Mouse (Mus musculus) CH12.LX (cell line): ENCODE results near the gene Ints5. TPM values are rescaled to one million over a fixed set of nuclear protein-coding genes. Genes with fewer than 3 reads are reported as not detected.

Experiments
- DNase-seq: peaks from one replicate; pipeline ENCODE4 v3.0.0-alpha.2; 2013; ENCODE audit errors: extremely low read depth
- H3K27ac ChIP-seq: 2 replicates; pipeline ENCODE4 v1.5.1; 2012; ENCODE audit warnings: low read depth, mild to moderate bottlenecking, control low read depth, moderate library complexity; ENCODE audit not compliant: insufficient read depth
- H3K27me3 ChIP-seq: replicated peaks from 2 replicates; pipeline ENCODE3; 2012; ENCODE audit warnings: inconsistent platforms
- H3K36me3 ChIP-seq, 2 experiments: replicated peaks in 1 of 2; 2 replicates each; pipeline versions ENCODE3 to v1.6.1; 2012; ENCODE audit warnings: inconsistent platforms in 1 of 2, low read length in 1 of 2, mild to moderate bottlenecking in 1 of 2, mixed read lengths in 1 of 2, moderate library complexity in 1 of 2; ENCODE audit not compliant: control insufficient read depth in 1 of 2, insufficient read depth in 1 of 2
- H3K4me1 ChIP-seq, 2 experiments: 2 replicates each; pipeline ENCODE4 v1.6.1; 2012; ENCODE audit warnings: inconsistent platforms in 1 of 2, moderate library complexity in 1 of 2; ENCODE audit not compliant: insufficient read depth in 2 of 2, control insufficient read depth in 1 of 2
- H3K4me2 ChIP-seq: 2 replicates; pipeline ENCODE4 v1.6.1; 2012; ENCODE audit warnings: low read depth, mild to moderate bottlenecking, control low read depth; ENCODE audit not compliant: poor library complexity, insufficient read depth, severe bottlenecking
- H3K4me3 ChIP-seq, 3 experiments: fragments of 150-350 bp in 1 of 3; sonication (generic) in 1 of 3; replicated peaks in 1 of 3; 2 replicates each; pipeline versions ENCODE3 to v1.5.1; 2011 to 2012; ENCODE audit warnings: low read depth in 2 of 3, low read length in 2 of 3, mild to moderate bottlenecking in 2 of 3, moderate library complexity in 2 of 3, control low read depth in 1 of 3, improper control_type of control experiment in 1 of 3, inconsistent platforms in 1 of 3, mixed read lengths in 1 of 3; ENCODE audit not compliant: poor library complexity in 1 of 3
- H3K79me2 ChIP-seq: replicated peaks from 2 replicates; pipeline ENCODE4 v1.6.1; 2012; ENCODE audit warnings: mild to moderate bottlenecking, moderate library complexity; ENCODE audit not compliant: control insufficient read depth, poor library complexity, insufficient read depth, severe bottlenecking; ENCODE audit errors: extremely low read depth
- H3K9ac ChIP-seq: 2 replicates; pipeline ENCODE4 v1.6.1; 2012; ENCODE audit warnings: low read depth, mild to moderate bottlenecking, control low read depth, moderate library complexity; ENCODE audit not compliant: insufficient read depth
- H3K9me3 ChIP-seq: replicated peaks from 2 replicates; pipeline ENCODE3; 2012; ENCODE audit warnings: low read length, inconsistent platforms, mixed read lengths
- BHLHE40 ChIP-seq: IDR thresholded peaks from 2 replicates; pipeline ENCODE4 v1.6.1; 2011; ENCODE audit warnings: mild to moderate bottlenecking, low read depth, low read length, improper control_type of control experiment
- CHD1 ChIP-seq: IDR thresholded peaks from 2 replicates; pipeline ENCODE4 v1.6.1; 2012; ENCODE audit warnings: low read depth, low read length, improper control_type of control experiment, inconsistent platforms
- CHD2 ChIP-seq: IDR thresholded peaks from 2 replicates; pipeline ENCODE4 v1.6.1; 2011; ENCODE audit warnings: low read length, improper control_type of control experiment
- ELF1 ChIP-seq: IDR thresholded peaks from 2 replicates; pipeline ENCODE4 v1.6.1; 2014; ENCODE audit warnings: low read depth, mild to moderate bottlenecking, inconsistent platforms, low read length, improper control_type of control experiment
- ETS1 ChIP-seq: conservative IDR thresholded peaks from 2 replicates; pipeline ENCODE4 v1.6.1; 2012; ENCODE audit warnings: low read depth, mild to moderate bottlenecking, inconsistent platforms, low read length, improper control_type of control experiment, moderate library complexity
- HCFC1 ChIP-seq: IDR thresholded peaks from 2 replicates; pipeline ENCODE4 v1.6.1; 2012; ENCODE audit warnings: low read depth, mild to moderate bottlenecking, inconsistent platforms, low read length, improper control_type of control experiment
- JUND ChIP-seq: conservative IDR thresholded peaks from 2 replicates; pipeline ENCODE4 v1.6.1; 2011; ENCODE audit warnings: low read depth, low read length, improper control_type of control experiment
- MAZ ChIP-seq: IDR thresholded peaks from 2 replicates; pipeline ENCODE4 v1.6.1; 2012; ENCODE audit warnings: low read depth, mild to moderate bottlenecking, inconsistent platforms, low read length, improper control_type of control experiment, moderate library complexity
- MEF2A ChIP-seq: IDR thresholded peaks from 2 replicates; pipeline ENCODE4 v1.6.1; 2014; ENCODE audit warnings: low read depth, mild to moderate bottlenecking, inconsistent platforms, low read length, improper control_type of control experiment, borderline replicate concordance
- MXI1 ChIP-seq: IDR thresholded peaks from 2 replicates; pipeline ENCODE4 v1.6.1; 2011; ENCODE audit warnings: mild to moderate bottlenecking, low read depth, low read length, improper control_type of control experiment
- NRF1 ChIP-seq: IDR thresholded peaks from 2 replicates; pipeline ENCODE4 v1.6.1; 2014; ENCODE audit warnings: low read depth, mild to moderate bottlenecking, inconsistent platforms, low read length, improper control_type of control experiment, moderate library complexity
- RAD21 ChIP-seq: IDR thresholded peaks from 2 replicates; pipeline ENCODE4 v1.6.1; 2011; ENCODE audit warnings: low read depth, mild to moderate bottlenecking, low read length, improper control_type of control experiment, moderate library complexity
- UBTF ChIP-seq: IDR thresholded peaks from 2 replicates; pipeline ENCODE4 v1.6.1; 2012; ENCODE audit warnings: low read depth, mild to moderate bottlenecking, inconsistent platforms, low read length, improper control_type of control experiment, moderate library complexity
- USF1 ChIP-seq: IDR thresholded peaks from 2 replicates; pipeline ENCODE4 v1.6.1; 2014; ENCODE audit warnings: low read depth, mild to moderate bottlenecking, inconsistent platforms, low read length, improper control_type of control experiment
- ZKSCAN1 ChIP-seq: IDR thresholded peaks from 2 replicates; pipeline ENCODE4 v1.6.1; 2012; ENCODE audit warnings: low read depth, inconsistent platforms, low read length, improper control_type of control experiment, borderline replicate concordance
- dilution Hi-C: fragments of 300-500 bp; cut with MboI; formaldehyde crosslinking; loops from 2 replicates; pipeline ENCODE4 v1.14.3; 2020; ENCODE audit warnings: low sequenced_read_pairs; ENCODE audit not compliant: extremely low pct_unique_long_range_greater_than_20kb, extremely low pct_ligation_motif_present
- in situ Hi-C: fragments of 300-500 bp; cut with MboI; formaldehyde crosslinking; loops from 3 replicates; pipeline ENCODE4 v1.14.3; 2019; ENCODE audit warnings: low sequenced_read_pairs, low pct_ligation_motif_present, low pct_unique_long_range_greater_than_20kb, mixed read lengths
- polyA plus RNA-seq: library from polyadenylated mRNA; unstranded; fragments of >175 nt; gene quantifications from 2 replicates; pipeline ENCODE4 v1.2.1, GENCODE M21; 2012; ENCODE audit warnings: low read depth; ENCODE audit not compliant: insufficient read length
- total RNA-seq, 2 experiments: library from RNA; depleted of rRNA; stranded (reverse); fragments of 300-350 nt in 1 of 2; fragments of >200 nt in 1 of 2; gene quantifications; 2 replicates each; pipeline ENCODE4 v1.2.3; 2012 to 2014

Gene Ints5
- total and polyA plus RNA-seq, 3 experiments = 17.2 to 38.9 (median 38.0) TPM

- dilution Hi-C loops (no loop called here), in situ Hi-C loops (no loop called here)
- DNase-seq = peak; percentile 17
- H3K79me2 ChIP-seq = peaks cover 19% of the 10 kb centered on the region
- no peaks in the 10 kb centered on the region for H3K27me3 ChIP-seq
- H3K9ac ChIP-seq = peak overlapping the region; percentile 96; the same call in 1 of the 2 replicates
- peak overlapping the region; percentile 29 to 95 (median 81) for H3K4me3 ChIP-seq
- no peaks in the 10 kb centered on the region for H3K9me3 ChIP-seq
- TF ChIP-seq MAZ (no peak), UBTF (no peak), ETS1 (no peak), BHLHE40 (no peak), HCFC1 (no peak)
- TF ChIP-seq, all 38 proteins: peak for 0
- H3K36me3 ChIP-seq = peaks cover 22 to 40% of the 10 kb centered on the region in 2 experiments
- 0 out of 2 replicates have a peak overlapping the region, but pooled peaks have one; percentile 9 for H3K27ac ChIP-seq
- H3K4me2 ChIP-seq = peak overlapping the region; percentile 74
- peaks cover 0 to 21% of the 10 kb centered on the region in 2 experiments; a peak in 2 of 4 replicates for H3K4me1 ChIP-seq
Measured at GRCm38 (mm10) chr19:8921741-8922140, 28.9 kb downstream of the Ints5 start.

- in situ Hi-C loops (no loop called here), dilution Hi-C loops (no loop called here)
- no peak for DNase-seq
- no peak overlapping the region for H3K9ac ChIP-seq
- H3K79me2 ChIP-seq = peaks cover 12% of the 10 kb centered on the region
- H3K4me2 ChIP-seq = no peak overlapping the region
- no peak overlapping the region for H3K4me3 ChIP-seq
- no peaks in the 10 kb centered on the region for H3K27me3 ChIP-seq
- H3K9me3 ChIP-seq = no peaks in the 10 kb centered on the region
- peaks cover 12 to 43% of the 10 kb centered on the region in 2 experiments; a peak in 3 of 4 replicates for H3K4me1 ChIP-seq
- peaks cover 29 to 67% of the 10 kb centered on the region in 2 experiments for H3K36me3 ChIP-seq
- TF ChIP-seq ETS1 = no peak
- TF ChIP-seq MXI1 = no peak
- no peak for TF ChIP-seq NRF1
- TF ChIP-seq JUND = no peak
- no peak for TF ChIP-seq ZKSCAN1
- TF ChIP-seq ELF1 = no peak
- TF ChIP-seq MEF2A = no peak
- TF ChIP-seq RAD21 = no peak
- no peak for TF ChIP-seq CHD2
- TF ChIP-seq USF1 = no peak
- TF ChIP-seq CHD1 = no peak
- TF ChIP-seq MAZ = no peak
- TF ChIP-seq, all 38 proteins: peak for 0
- no peak overlapping the region for H3K27ac ChIP-seq
Measured at GRCm38 (mm10) chr19:8926766-8927165, 34.0 kb downstream of the Ints5 start.
